Mouse (Mus musculus): ENCODE data around the gene Pes1.

Pes1 gene

DNA sequence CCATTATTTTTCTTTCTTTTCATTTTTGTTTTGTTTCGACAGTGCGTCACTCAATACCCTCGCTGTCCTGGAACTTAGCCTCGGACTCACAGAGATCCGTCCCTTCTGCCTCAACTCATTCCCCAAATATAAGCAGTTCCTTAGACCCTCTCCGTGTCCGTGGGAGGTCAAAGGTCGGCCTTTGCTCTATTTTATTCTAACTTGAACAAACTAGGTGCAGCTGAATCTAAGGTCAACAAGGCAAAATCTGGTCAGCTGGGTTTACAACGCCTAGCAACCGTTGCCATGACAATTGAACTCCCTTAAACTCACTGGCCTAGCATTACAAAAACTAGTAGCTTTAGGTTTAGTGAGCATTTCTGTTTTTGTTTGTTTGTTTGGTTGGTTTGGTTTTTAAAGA lies 620 bp upstream of the Pes1 start:
- no peak for DNase-seq (ENCODE audit: low read depth, low spot score)

DNA sequence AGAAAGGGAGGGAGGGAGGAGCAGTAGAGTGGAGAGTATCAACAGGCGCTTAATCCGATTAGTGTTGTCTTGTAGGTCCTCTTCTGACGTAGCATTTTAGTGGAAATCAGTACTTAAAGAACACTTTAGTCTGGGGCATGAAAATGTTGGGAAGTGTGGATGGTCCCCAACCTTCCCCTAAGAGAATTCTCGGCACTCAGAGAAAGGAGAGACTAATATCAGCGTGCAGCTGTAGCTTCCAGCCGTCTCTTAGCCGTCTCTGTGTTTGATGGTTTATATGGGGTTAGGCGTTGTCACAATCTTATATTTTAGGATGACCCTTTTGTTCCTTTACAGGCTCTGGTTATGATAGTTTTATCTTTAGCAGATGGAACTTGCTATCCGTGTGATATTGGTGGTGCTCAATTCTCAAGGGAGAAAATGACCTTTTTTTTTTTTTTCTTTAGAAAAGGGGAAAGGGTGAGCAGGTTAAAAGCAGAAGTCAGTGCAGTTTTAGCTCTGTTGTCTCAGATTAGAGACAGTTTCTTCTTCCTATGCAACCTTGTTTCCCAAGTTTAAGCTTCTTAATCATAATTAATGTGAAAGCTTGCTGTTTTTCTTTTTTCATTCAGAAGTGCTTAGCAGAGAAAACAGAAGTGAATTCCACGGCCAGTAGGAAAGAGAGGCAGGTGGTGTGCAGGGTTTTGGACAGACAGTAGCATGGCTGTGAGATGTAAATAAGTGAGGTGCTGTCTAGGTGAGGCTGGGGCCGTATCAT lies 819 bp downstream of the Pes1 start:
- no peak for DNase-seq (ENCODE audit: low read depth, low spot score)

DNA sequence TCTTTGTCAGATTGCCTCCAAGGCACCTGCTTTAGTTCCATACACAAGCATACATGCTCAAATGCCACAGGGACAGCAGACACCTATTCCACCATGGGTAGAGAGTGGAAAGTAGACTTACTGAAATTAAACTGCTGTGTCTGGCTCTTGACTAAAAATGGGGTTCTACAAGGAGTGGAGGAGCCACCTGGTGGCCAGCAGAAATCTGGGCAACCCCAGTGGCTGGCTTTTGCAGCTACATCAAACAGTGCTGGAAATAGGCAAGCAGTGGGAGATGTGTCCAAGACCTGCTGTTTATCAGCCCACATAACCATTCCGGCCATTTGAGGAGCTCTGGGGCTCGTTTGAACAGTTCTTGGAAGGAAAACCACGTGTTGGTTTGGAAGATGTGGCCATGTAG lies 6.1 kb downstream of the Pes1 start:
- DNase-seq (ENCODE audit: low read depth, low spot score) = peak; percentile 35

DNA sequence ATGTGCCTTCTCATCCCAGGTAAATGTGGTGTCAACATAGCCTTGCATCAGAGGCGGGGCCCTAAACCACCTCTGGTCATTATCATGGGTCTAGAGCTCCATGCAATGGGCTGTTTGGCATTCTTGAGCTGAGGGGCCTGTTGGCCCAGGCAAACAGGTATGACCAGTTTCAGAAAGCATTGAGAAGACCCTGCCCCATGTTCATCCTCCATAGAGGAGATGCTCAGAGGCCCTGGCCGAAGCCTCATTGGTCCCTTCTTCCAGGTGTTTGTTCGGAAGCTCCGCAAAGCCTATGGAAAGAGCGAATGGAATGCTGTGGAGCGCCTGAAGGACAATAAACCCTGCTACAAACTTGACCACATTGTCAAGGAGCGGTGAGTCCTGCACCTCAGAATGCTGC lies 6.6 kb downstream of the Pes1 start:
- DNase-seq (ENCODE audit: low read depth, low spot score) = no peak

DNA sequence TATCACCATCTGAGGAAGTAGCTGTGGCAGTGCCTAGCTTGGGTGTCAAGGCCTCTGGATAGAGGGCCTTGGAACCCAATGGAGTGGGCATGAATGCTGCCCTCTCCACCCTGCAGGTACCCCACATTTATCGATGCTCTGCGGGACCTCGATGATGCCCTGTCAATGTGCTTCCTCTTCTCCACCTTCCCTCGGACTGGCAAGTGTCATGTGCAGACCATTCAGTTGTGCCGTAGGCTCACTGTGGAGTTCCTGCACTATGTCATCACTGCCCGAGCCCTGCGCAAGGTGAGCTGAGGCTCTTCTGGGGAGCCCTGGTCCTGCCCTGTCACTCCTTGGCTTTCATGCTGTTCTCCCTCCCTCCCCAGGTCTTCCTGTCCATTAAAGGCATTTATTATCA lies 9.3 kb downstream of the Pes1 start:
- no peak for DNase-seq (ENCODE audit: low read depth, low spot score)

DNA sequence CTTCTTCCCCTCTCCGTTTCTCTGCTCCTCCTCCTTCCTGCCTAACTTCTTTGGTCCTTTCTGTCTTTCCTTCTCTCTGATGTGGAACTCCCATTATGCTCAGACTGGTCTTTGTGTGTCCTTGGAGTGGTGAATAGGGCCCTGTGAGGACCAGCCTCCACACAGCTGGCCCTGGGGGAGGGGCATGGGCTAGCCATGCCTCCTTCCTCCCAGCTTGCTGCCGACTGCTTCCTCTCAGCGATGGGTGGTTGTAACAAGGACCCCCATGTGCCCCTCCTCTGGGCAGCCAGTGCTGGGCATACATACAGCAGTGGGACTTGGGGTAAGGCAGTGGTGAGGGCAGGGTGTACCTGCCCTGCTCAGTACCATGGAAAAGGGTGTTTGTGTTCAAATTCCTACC lies 10.5 kb downstream of the Pes1 start:
- DNase-seq (ENCODE audit: low read depth, low spot score) = no peak

DNA sequence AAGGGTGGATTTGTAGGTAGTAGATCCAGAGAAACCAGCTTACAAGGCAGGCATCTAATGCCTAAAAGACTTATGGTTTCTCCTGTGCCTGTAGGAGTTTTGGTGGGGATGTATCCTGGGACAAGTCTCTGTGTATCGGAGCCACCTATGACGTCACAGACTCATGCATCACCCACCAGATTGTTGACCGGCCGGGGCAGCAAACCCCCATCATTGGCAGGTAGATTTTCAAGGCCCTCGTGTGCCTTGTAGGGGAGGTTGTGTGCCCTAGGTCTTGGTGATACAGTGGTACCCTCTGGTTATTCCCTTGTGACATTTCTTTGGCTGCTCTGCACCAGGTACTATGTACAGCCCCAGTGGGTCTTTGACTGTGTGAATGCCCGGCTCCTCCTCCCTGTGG lies 12.9 kb downstream of the Pes1 start, which contains the start of gene 4930556J24Rik:
TSS of gene 4930556J24Rik (minus strand) at position 101 of the 400 bp plus-strand sequence.
- DNase-seq (ENCODE audit: low read depth, low spot score) = no peak

DNA sequence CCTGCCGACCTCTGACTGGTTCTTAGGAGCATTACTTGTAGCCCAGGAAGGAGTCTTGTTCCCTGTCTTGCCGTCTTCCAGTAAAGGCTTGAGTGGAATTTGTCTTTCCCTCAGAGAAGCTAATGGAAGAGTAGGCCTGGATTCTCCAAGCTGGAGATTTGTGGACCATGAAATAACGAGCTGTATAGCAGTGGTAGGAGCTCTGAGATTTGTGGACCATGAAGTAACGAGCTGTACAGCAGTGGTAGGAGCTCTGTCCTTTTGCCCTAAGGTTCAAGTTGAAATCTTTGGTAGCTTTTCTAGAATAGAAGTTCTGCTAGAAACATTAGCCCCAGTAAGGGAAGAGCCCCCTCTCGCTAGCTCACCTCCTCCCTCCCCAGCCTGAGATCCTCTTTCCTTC lies 14.6 kb downstream of the Pes1 start:
- no peak for DNase-seq (ENCODE audit: low read depth, low spot score)

DNA sequence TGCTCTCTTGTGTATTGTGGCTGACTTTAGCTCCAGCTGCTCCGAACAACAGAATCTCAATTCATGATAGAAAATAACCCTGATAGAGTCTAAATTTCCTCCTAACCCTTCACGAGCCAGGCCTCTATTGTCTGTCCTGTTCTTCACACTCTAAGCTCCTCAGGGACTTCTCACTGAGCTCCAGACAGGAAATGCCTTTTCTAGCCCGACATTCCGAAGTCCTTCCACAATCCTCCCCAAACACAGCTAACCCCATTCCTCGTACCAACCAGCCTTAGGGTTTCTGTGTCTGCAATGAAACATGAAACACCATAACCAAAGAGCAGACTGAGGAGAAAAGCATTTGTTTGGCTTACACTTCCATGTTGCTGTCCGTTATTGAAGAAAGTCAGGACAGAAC lies 17.8 kb downstream of the Pes1 start:
- no peak for DNase-seq (ENCODE audit: low read depth, low spot score)

DNA sequence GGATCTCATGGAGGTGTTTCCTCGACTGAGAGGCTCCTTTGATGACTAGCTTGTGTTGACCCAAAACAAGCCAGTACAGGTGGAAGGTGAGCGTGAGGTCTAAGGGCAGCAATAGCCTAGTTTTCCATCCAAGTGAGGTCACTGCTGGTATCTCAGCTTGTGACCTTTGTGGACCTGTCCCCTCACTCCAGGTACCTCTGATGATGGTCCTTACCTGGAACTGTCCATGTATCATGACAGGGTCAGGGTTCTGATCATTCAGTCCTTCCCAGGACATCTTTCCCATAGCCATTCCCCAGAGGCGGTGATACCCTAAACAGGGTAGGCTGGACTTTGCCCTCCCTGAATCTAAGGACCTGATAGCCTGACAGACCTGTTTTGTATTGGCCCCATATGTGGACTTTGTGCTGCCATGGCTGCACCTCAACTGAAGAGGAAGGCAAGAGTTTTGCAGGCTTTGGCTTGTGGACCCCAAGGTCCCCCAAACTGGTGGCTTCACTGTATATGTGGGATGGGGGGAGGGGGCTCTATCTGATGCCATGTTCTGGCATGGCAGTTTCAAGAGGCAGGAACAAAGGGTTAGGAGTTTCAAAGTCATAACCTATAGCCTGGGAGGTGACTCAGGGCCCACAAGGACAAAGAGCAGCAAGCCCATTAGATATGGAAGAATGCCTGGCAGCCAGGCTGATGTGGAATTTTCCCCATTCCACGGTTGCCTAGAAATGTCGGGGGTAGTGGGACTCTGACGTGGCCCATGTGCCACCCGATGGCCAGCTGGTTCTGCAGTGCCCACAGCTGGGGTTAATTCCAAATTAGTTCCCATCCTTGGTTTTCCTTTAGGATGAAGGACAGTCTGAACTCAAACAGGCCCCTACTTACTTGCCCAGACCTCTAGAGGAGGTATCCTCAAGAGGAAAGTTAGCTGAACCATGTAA lies 18.8 kb downstream of the Pes1 start:
- no peak for DNase-seq (ENCODE audit: low read depth, low spot score)

DNA sequence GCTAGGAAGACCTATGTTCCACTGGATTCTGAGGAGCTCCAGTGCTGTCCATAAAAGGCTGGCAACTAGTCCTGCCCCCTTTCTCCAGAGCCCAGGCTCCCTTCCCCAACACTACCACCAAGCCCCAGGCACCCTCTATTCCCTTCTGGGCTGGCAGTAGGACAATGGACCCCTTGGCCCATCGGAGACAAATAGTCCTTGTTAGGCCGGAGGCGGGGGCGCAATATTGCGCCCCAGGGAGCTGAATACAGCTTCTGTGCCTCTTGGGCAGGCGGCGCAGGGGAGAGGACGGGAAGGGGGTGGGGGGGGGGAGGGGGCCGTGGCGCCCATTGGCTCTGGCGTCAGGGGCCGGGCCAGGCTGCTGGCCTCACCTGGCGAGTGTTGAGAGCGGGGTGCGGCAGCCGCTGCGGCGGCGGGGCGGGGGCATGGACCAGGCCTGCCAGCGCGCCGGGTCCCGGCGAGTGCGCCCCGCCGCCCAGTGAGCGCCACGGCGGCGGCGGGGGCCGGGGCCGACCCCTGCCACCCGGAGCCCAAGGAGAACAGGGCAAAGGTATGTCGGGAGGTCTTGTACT lies 19.6 kb downstream of the Pes1 start, which contains the start of gene Gal3st1:
TSS of gene Gal3st1 (plus strand) at position 346 of the 572 bp plus-strand sequence.
- no peak for DNase-seq (ENCODE audit: low read depth, low spot score)

DNA sequence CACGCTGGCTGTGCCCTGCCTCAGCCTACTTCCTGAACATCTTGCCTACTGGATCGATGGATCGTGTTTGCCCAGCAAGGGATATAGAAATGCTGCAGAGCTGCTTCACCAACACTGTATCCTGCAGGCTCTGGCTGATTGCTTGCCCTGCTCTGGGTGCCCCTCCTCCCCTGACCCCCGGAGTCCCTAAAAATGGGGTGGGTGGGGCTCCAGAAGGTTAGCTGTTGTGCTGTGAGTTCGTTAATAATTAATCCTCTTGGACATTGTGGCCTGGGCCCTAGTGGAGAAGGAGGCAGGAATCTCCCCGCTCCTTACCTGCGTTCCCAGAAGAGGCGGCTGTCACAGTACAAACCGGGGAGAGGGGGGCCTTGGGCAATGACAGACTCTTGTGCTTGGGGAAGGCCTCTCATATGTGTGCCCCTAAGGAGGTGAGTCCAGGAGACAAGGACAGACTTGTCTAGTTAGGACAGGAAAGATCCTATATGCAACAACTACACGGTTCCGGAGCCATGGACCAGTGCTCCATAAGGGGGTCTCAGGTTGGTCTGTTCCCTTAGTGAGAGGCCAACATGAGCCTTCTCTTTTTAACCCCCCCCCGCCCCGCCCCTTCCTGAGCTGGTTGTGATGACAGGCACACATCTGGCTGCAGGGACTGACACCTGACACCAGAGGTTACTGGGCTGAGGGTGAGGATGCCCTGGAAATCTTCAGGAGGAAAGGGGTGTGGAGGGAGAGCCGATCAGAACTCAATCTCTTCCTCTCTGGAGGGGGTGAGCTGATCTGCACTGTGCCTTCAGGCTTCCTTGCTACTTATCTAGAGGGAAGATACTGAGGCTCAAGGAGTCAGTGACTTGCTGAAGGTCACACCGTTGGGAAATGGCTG lies 20.3 kb downstream of the Pes1 start:
- peak; percentile 31 for DNase-seq (ENCODE audit: low read depth, low spot score)

DNA sequence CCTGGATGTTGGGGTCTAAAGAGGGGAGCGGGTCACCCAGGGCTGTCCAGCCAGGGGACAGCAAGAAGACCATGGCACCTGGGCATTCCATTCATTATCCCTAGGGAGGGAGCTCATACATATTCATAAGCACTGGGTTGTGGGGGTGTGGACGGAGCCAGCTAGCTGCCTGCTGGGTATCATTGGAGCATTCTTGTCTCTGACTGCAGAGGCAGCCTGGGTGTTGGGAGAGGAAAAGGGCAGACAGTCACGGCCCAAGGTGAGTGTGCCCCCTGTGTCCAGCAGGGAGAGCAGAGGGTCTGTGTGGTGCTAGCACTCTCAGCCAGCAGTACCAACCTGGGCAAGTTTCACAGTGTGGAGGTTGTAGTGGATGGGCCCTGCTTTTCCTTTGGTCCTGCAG lies 26.0 kb downstream of the Pes1 start:
- no peak for DNase-seq (ENCODE audit: low read depth, low spot score)

DNA sequence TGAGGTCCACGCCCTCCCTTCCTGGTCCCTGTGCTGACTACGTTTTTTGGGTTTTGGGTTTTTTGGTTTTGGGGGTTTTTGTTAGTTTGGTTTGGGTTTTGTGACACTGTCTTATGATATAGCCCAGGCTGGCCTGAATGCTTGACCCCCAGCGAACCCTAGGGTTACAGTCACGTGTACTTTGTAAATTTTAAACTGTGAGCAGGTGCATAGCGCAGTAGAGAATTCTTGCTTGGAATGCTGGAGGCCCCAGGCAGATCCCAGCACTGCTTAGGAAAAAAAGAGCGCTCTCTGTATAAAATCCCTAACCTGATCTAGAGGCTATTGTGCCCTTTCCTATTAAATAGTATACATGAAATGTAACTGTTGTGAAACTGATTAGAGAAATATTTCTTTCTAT lies 29.4 kb downstream of the Pes1 start:
- DNase-seq (ENCODE audit: low read depth, low spot score) = no peak

DNA sequence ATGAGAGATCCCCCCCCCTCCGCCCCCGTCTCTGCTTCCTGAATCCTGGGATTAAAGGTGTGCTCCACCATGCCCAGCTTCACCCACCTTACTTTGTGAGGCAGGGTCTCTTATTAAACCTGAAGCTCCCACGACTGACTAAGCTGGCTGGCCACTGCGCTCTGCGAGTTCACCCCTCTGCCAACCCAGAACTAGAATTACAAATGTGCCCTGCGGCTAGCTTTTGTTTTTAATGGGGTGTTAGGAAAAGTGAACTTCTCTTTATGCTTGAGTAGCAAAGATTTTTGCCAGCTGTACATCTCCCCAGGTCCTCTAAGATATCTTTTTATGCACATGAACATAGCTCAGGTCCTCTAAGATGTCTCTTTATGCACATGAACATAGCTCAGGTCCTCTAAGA lies 30.1 kb downstream of the Pes1 start:
- DNase-seq (ENCODE audit: low read depth, low spot score) = no peak

DNA sequence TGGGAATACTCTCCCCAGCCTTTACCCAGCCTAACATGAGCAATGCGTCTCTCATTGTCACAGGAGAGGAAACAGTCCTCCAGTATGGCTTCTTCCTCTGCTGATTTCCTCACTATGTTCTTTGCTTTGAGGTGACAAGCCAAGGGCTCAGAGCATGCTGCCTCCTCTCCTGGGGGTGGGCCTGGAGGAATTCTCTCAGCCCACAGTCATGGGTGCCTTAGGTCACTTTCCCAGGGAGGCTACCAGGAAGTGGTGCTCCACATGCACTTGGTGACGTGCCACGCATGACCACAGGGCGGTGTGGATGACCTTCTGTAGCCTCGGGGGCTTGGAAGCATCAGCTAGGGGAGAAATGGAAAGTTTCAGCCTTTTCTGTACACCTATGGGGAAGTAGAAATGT lies 31.7 kb downstream of the Pes1 start:
- DNase-seq (ENCODE audit: low read depth, low spot score) = peak; percentile 58

DNA sequence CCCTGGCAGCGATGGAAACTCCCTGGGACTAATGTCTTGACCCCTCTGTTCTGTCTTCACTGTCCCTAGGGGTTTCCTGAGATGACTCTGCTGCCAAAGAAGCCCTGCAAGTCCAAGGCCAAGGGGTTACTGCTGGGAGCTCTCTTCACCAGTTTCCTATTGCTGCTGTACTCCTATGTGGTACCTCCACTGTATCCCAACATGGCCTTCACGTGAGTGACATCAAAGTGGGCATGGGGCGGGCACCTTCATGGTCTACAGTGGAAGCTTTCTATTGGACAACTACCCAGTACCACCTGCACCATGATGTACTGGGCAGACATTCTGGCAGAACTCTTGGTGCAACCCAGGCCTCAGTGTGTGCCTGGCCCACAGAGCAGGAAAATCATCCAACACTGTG lies 33.1 kb downstream of the Pes1 start:
- no peak for DNase-seq (ENCODE audit: low read depth, low spot score)

DNA sequence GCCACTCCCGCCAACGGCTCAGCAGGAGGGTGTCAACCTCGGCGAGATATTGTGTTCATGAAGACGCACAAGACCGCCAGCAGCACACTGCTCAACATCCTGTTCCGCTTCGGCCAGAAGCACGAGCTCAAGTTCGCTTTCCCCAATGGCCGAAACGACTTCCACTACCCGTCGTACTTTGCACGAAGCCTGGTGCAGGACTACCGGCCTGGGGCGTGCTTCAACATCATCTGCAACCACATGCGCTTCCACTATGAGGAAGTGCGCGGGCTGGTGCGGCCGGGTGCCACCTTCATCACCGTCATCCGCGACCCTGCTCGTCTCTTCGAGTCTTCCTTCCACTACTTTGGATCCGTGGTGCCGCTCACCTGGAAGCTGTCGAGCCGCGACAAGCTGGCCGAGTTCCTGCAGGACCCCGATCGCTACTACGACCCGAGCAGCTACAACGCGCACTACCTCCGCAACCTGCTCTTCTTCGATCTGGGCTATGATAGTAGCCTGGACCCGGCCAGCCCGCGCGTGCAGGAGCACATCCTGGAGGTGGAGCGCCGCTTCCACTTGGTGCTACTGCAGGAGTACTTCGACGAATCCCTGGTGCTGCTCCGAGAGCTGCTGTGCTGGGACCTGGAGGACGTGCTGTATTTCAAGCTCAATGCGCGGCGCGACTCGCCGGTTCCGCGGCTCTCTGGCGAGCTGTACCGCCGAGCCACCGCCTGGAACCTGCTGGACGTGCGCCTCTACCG lies 34.4 kb downstream of the Pes1 start:
- DNase-seq (ENCODE audit: low read depth, low spot score) = no peak

DNA sequence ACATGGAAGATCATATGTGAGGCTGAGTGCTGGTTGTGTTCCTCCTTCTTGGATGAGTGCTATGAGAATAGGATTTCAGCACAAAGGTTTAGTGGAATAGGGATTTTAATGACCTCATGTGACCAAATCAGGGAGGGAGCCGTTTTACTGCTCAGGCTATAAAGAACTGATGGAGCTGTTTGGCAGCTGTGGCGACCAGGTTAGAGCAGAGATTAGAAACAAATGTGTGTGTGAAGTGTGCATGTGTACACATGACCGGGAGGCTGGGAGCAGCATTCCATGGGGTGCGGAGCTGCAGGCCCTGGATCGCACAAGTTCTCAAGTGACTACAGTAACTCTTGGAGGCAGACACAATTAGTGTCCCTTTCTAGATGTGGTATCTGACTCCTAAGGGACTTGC lies 35.8 kb downstream of the Pes1 start:
- no peak for DNase-seq (ENCODE audit: low read depth, low spot score)

DNA sequence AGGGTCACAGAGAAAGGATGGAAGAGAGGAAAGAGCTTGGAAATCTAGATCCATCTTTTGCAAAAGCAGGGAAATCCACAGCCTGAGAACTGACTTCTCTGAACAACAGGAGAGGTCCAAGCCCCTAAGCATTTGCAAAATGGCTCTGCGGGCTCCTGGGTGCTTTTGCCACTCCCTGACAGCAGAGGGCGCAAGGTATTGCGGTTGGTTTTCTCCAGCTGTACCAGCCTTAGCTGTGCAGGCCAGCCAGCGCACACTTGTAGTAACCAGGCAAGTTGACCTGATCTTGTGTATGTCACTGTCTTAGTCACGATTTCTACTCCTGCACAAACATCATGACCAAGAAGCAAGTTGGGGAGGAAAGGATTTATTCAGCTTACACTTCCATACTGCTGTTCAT lies 37.8 kb downstream of the Pes1 start:
- DNase-seq (ENCODE audit: low read depth, low spot score) = peak; percentile 75

All from 3T3-L1 (cell line).